Mouse (Mus musculus) cerebellum, adult 9-11 months (tissue): Measurements from ENCODE around the gene 1700029H14Rik.

Experiments
- DNase-seq: peaks from one replicate; pipeline ENCODE4 v3.0.0; 2022

The 1700029H14Rik gene

GRCm38 (mm10) chr8:13562118-13562517 is at the start of gene 1700029H14Rik:
Gene 1700029H14Rik, minus strand, starts transcription at chr8:13562461.
- DNase-seq = no peak

GRCm38 (mm10) chr8:13611702-13612101 is 49.4 kb upstream of the 1700029H14Rik start:
- DNase-seq = no peak

- no peak for DNase-seq
These were observed 47.7 kb upstream of the 1700029H14Rik start for GRCm38 (mm10) chr8:13609971-13610370.

GRCm38 (mm10) chr8:13608946-13609345 is 46.7 kb upstream of the 1700029H14Rik start:
- no peak for DNase-seq

- no peak for DNase-seq
These were observed 43.7 kb upstream of the 1700029H14Rik start for GRCm38 (mm10) chr8:13605920-13606480.

GRCm38 (mm10) chr8:13602621-13603020 is 40.4 kb upstream of the 1700029H14Rik start:
- DNase-seq = no peak

GRCm38 (mm10) chr8:13601166-13601565 is 38.9 kb upstream of the 1700029H14Rik start:
- no peak for DNase-seq

- no peak for DNase-seq
These were observed 38.5 kb upstream of the 1700029H14Rik start for GRCm38 (mm10) chr8:13600716-13601115.

- no peak for DNase-seq
These were observed 37.9 kb upstream of the 1700029H14Rik start for GRCm38 (mm10) chr8:13600204-13600603.

GRCm38 (mm10) chr8:13597777-13598176 is 35.5 kb upstream of the 1700029H14Rik start:
- no peak for DNase-seq

- DNase-seq = peak; percentile 60
These were observed 33.6 kb upstream of the 1700029H14Rik start for GRCm38 (mm10) chr8:13595861-13596260.

- DNase-seq = peak; percentile 93
These were observed 32.6 kb upstream of the 1700029H14Rik start for GRCm38 (mm10) chr8:13594884-13595323.

GRCm38 (mm10) chr8:13593340-13593739 is 31.1 kb upstream of the 1700029H14Rik start:
- no peak for DNase-seq

GRCm38 (mm10) chr8:13591246-13591645 is 29.0 kb upstream of the 1700029H14Rik start:
- DNase-seq = no peak

GRCm38 (mm10) chr8:13589071-13589470 is 26.8 kb upstream of the 1700029H14Rik start:
- no peak for DNase-seq

- DNase-seq = no peak
These were observed 22.4 kb upstream of the 1700029H14Rik start for GRCm38 (mm10) chr8:13584652-13585051.

- DNase-seq = no peak
These were observed 15.6 kb upstream of the 1700029H14Rik start for GRCm38 (mm10) chr8:13577869-13578268.

- no peak for DNase-seq
These were observed 9.7 kb upstream of the 1700029H14Rik start for GRCm38 (mm10) chr8:13571999-13572398.

GRCm38 (mm10) chr8:13557526-13557925 is 4.7 kb downstream of the 1700029H14Rik start:
- DNase-seq = no peak

- no peak for DNase-seq
These were observed 10.8 kb downstream of the 1700029H14Rik start for GRCm38 (mm10) chr8:13551574-13551830.

- peak; percentile 90 for DNase-seq
These were observed 11.3 kb downstream of the 1700029H14Rik start for GRCm38 (mm10) chr8:13550718-13551573.

- DNase-seq = peak; percentile 31
These were observed 13.4 kb downstream of the 1700029H14Rik start for GRCm38 (mm10) chr8:13548831-13549230.

- DNase-seq = peak; percentile 43
These were observed 14.0 kb downstream of the 1700029H14Rik start for GRCm38 (mm10) chr8:13548235-13548634.

GRCm38 (mm10) chr8:13546421-13546820 is 15.8 kb downstream of the 1700029H14Rik start:
- DNase-seq = no peak
